ENCODE assay signal across 20 mouse cellular contexts in genomic region chrX:149390928-149391327, GRCm38 (mm10). TPM values are rescaled to one million over a fixed set of nuclear protein-coding genes. Genes with fewer than 3 reads are reported as not detected.
DNase-seq lines count a peak whose midpoint lies in the region.
"Had no signal": no experiment of that assay in that cellular context is flagged by ENCODE, and none has a peak within 500 bp of the region (broad histone marks: within the 10 kb centered on the region; RNA-seq: fewer than 3 reads in every experiment).

No protein-coding gene starts in this region.

- peak; percentile 1 for DNase-seq in adrenal gland, adult 2 months
- DNase-seq in gastrocnemius, postnatal 25 days, result peak; percentile 3
- DNase-seq in heart, adult 11 months, result peak; percentile 10
- peak; percentile 18 for DNase-seq in urinary bladder, adult 2 months (ENCODE audit: low spot score)

RNA-seq across cellular contexts. Expression of gene Gm15085, which starts 56.5 kb away (rescaled TPM):
- not detected for total RNA-seq in adrenal gland, adult 2 months (2021)
- not detected in 2 replicates for polyA plus RNA-seq in adrenal gland, adult 2 months (2012; rRNA removed)
- total RNA-seq in gastrocnemius, postnatal 25 days (2021), result not detected
- not detected in 2 replicates for polyA plus RNA-seq in urinary bladder, adult 2 months (2012; rRNA removed)
- total RNA-seq: adrenal gland, adult 18-20 months; adrenal gland, adult 8-10 months; adrenal gland, postnatal 10 days; adrenal gland, postnatal 14 days; adrenal gland, postnatal 25 days; adrenal gland, postnatal 36 days; adrenal gland, postnatal 4 days; CH12.LX; G1E; MEL had no signal
- polyA plus RNA-seq: activated CD4-positive, CD25-positive, alpha-beta regulatory T cell, adult 4 months; brain, embryonic 14.5 days; C2C12; CD4-positive, CD25-positive, alpha-beta regulatory T cell, adult 4 months; cerebellum, adult 2 months; G1E; Patski had no signal

Comparison
In these comparisons a context has a peak if more than half of its experiments do, and no peak if none do; other contexts are left out.
1. Peak in every context shown above with its lines: DNase-seq.